Mouse (Mus musculus): Measurements from ENCODE around the gene Utp6. TPM values are rescaled to one million over a fixed set of nuclear protein-coding genes. Genes with fewer than 3 reads are reported as not detected.

Gene Utp6
- total RNA-seq, 2 experiments from 2014 or later = 32.3 to 36.1 TPM

GRCm38 (mm10) chr11:79886395-79886794, 75.8 kb downstream of the Utp6 start:
- no peak for DNase-seq (ENCODE audit: extremely low spot score in 1 of 2, low spot score in 1 of 2)

DNA sequence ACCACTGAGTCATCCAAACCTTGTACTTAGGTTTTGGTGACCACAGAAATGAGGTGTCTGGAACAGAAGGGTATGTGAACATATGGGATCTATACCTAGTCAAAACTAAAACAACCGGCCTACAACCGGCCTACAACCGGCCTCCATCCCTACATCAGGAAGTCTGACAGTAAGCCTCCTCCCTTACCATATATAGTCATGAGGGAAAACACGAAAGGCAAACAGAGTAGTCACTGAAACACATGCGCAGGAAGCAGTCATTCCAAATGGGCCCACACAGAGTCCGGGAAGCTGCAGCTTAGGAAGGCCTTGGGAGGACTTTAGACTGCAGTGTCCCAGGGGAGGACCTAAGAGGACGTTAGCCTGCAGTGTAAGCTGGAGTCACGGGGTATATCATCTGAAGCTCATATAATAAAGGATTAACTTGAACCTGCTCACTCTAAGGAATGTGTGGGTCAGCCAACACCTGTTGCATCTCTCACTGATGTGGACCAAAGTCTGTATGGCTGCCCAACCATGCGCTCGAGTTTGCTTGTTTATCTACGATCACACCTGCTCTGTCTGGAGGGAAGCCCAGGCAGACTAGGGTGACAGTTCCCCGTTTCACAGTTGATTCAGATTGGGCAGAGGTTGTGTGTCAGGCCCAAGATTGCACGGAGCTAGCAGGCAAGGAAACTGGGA, 76.3 kb downstream of the Utp6 start:
- no peak for DNase-seq (ENCODE audit: extremely low spot score in 1 of 2, low spot score in 1 of 2)

GRCm38 (mm10) chr11:79884784-79885183, 77.4 kb downstream of the Utp6 start:
- DNase-seq (ENCODE audit: extremely low spot score in 1 of 2, low spot score in 1 of 2) = no peak

Other genes starting within 250 kb of the Utp6 start
- gene Suz12, start 30.7 kb upstream of the Utp6 start, total RNA-seq (2021) = 10 to 100 TPM; 33.9 to 38.1 TPM
- 10 to 100 TPM; 16.7 to 22.1 TPM for gene Crlf3, start 118.6 kb upstream of the Utp6 start, total RNA-seq (2021)
- gene Atad5, start 127.0 kb upstream of the Utp6 start, total RNA-seq (2021) = 1 to 10 TPM; 3.5 to 4.1 TPM
- gene Tefm, start 179.8 kb upstream of the Utp6 start, total RNA-seq (2021) = 10 to 100 TPM in 1 of 2 experiments, 1 to 10 TPM in 1; 9.2 to 10.8 TPM
- gene Adap2, start 191.7 kb upstream of the Utp6 start, total RNA-seq (2021) = 1 to 10 TPM; 7.0 to 7.4 TPM
- 1 to 10 TPM; 3.5 to 3.9 TPM for gene Rnf135, start 221.5 kb upstream of the Utp6 start, total RNA-seq (2021)
- gene Rhot1, start 246.6 kb upstream of the Utp6 start, total RNA-seq (2021) = 10 to 100 TPM; 68.2 to 71.2 TPM